In genomic region chr5:143287774-143288328, GRCm38 (mm10) we compare ENCODE assay signal across 8 mouse cellular contexts. TPM values are rescaled to one million over a fixed set of nuclear protein-coding genes. Genes with fewer than 3 reads are reported as not detected.
DNase-seq lines count a peak whose midpoint lies in the region; ATAC-seq and TF ChIP-seq lines count a peak whose summit lies in the region.

No protein-coding gene starts in this region.

- no peak for TF ChIP-seq POLR2A in small intestine, adult 2 months (IDR thresholded peaks at IDR 0.05; ENCODE audit: low read depth, low read length)

- H3K4me2 ChIP-seq in forebrain, embryonic 11.5 days (ENCODE audit: low read depth, low read length, severe bottlenecking): peak overlapping the region; percentile 52
- peak overlapping the region; percentile 45 for H3K4me2 ChIP-seq in limb, embryonic 15.5 days

- no peak for TF ChIP-seq CTCF in small intestine, adult 2 months (IDR thresholded peaks at IDR 0.05; ENCODE audit: extremely low read depth, insufficient read length, insufficient replicate concordance, low read depth, low read length)

- H3K27ac ChIP-seq in heart, embryonic 10.5 days: no peak overlapping the region
- H3K27ac ChIP-seq in forebrain, embryonic 11.5 days (ENCODE audit: low read depth, low read length): no peak overlapping the region
- no peak overlapping the region for H3K27ac ChIP-seq in limb, embryonic 15.5 days
- H3K27ac ChIP-seq in small intestine, adult 2 months (ENCODE audit: insufficient read depth, low read depth, low read length): no peak overlapping the region

- peak overlapping the region; percentile 33 for H3K9ac ChIP-seq in forebrain, embryonic 11.5 days (ENCODE audit: low read length)
- H3K9ac ChIP-seq in limb, embryonic 15.5 days: no peak overlapping the region

- ATAC-seq in forebrain, embryonic 11.5 days (replicated peaks; ENCODE audit: low FRiP score): no peak
- ATAC-seq in limb, embryonic 15.5 days (ENCODE audit: insufficient number of reproducible peaks, low FRiP score, low TSS enrichment, low read depth): no peak

- no peaks in the 10 kb centered on the region for H3K36me3 ChIP-seq in heart, embryonic 10.5 days
- no peaks in the 10 kb centered on the region for H3K36me3 ChIP-seq in forebrain, embryonic 11.5 days (ENCODE audit: control insufficient read depth, insufficient read depth, low read length)
- H3K36me3 ChIP-seq in limb, embryonic 15.5 days: no peaks in the 10 kb centered on the region; the same call in none of the 2 replicates
- no peaks in the 10 kb centered on the region for H3K36me3 ChIP-seq in small intestine, adult 2 months (ENCODE audit: control insufficient read depth, insufficient read depth, low read length)

- peaks cover 96% of the 10 kb centered on the region for H3K27me3 ChIP-seq in heart, embryonic 10.5 days (ENCODE audit: insufficient read depth, poor library complexity, severe bottlenecking)
- peaks cover 47% of the 10 kb centered on the region for H3K27me3 ChIP-seq in forebrain, embryonic 11.5 days (ENCODE audit: control insufficient read depth, insufficient read depth, low read length)
- H3K27me3 ChIP-seq in limb, embryonic 15.5 days: peaks cover 75% of the 10 kb centered on the region
- peaks cover 22% of the 10 kb centered on the region for H3K27me3 ChIP-seq in small intestine, adult 2 months (ENCODE audit: control insufficient read depth, insufficient read depth, low read length)

- no peak for DNase-seq in heart, embryonic 10.5 days (ENCODE audit: low spot score)
- DNase-seq in heart, postnatal 25 days (ENCODE audit: low spot score): no peak
- DNase-seq in Muller cell, postnatal 12 days (ENCODE audit: inconsistent ontology term): peak; percentile 49
- DNase-seq in forebrain, embryonic 11.5 days (ENCODE audit: low spot score): peak; percentile 61
- no peak for DNase-seq in ovary, postnatal 14 days (ENCODE audit: low spot score)
- DNase-seq in urinary bladder, postnatal 25 days (ENCODE audit: low spot score): no peak

- peaks cover 20% of the 10 kb centered on the region for H3K4me1 ChIP-seq in heart, embryonic 10.5 days
- peaks cover 3% of the 10 kb centered on the region; the same call in 1 of the 2 replicates for H3K4me1 ChIP-seq in forebrain, embryonic 11.5 days (replicated peaks; ENCODE audit: control insufficient read depth, insufficient read depth, low read length)
- H3K4me1 ChIP-seq in limb, embryonic 15.5 days: peaks cover 20% of the 10 kb centered on the region
- H3K4me1 ChIP-seq in small intestine, adult 2 months (ENCODE audit: control insufficient read depth, insufficient read depth, insufficient read length, low read length): peaks cover 9% of the 10 kb centered on the region

- intact Hi-C loops in heart, postnatal 25 days (cut with DNase I): no loop called here

- peak overlapping the region; percentile 57 for H3K4me3 ChIP-seq in heart, embryonic 10.5 days
- H3K4me3 ChIP-seq in forebrain, embryonic 11.5 days (ENCODE audit: low read depth, low read length): peak overlapping the region; percentile 23
- peak overlapping the region; percentile 21 for H3K4me3 ChIP-seq in limb, embryonic 15.5 days
- H3K4me3 ChIP-seq in small intestine, adult 2 months (ENCODE audit: low read depth, low read length): peak overlapping the region; percentile 36

- 2% methylated on average over 48 of the region's 48 CpGs for WGBS in heart, embryonic 10.5 days
- 1% methylated on average over 48 of the region's 48 CpGs for WGBS in forebrain, embryonic 11.5 days
- 9% methylated on average over 48 of the region's 48 CpGs for WGBS in limb, embryonic 15.5 days
- 3% methylated on average over 48 of the region's 48 CpGs for WGBS in small intestine, adult 2 months

- no peaks in the 10 kb centered on the region for H3K9me3 ChIP-seq in heart, embryonic 10.5 days
- H3K9me3 ChIP-seq in forebrain, embryonic 11.5 days (ENCODE audit: control insufficient read depth, low read length): no peaks in the 10 kb centered on the region
- no peaks in the 10 kb centered on the region for H3K9me3 ChIP-seq in limb, embryonic 15.5 days

RNA-seq across cellular contexts. Expression of gene Zfp853, which starts 5.6 kb away (rescaled TPM):
- polyA plus RNA-seq in heart, embryonic 10.5 days (2016; fragmentation: Nextera tagmentation; extraction: Ambion mirVana): not detected in 2 replicates
- under 1 TPM in 1 of 2 experiments, not detected in 1; 0.25 TPM for total RNA-seq in heart, postnatal 25 days (2021)
- not detected in 2 replicates for polyA plus RNA-seq in forebrain, embryonic 11.5 days (2014; fragmentation: Nextera tagmentation; extraction: Ambion mirVana)
- 0.10 and 0.18 TPM in 2 replicates for polyA plus RNA-seq in limb, embryonic 15.5 days (2015; fragmentation: Nextera tagmentation; extraction: Ambion mirVana)
- 0.34 and 0.35 TPM in 2 replicates for polyA plus RNA-seq in small intestine, adult 2 months (2012; rRNA removed)

RNA-seq across cellular contexts. Expression of gene Zfp316, which starts 18.0 kb away (rescaled TPM):
- polyA plus RNA-seq in heart, embryonic 10.5 days (2016; fragmentation: Nextera tagmentation; extraction: Ambion mirVana): 2.1 and 2.6 TPM in 2 replicates
- 1 to 10 TPM; 4.8 to 5.7 TPM for total RNA-seq in heart, postnatal 25 days (2021)
- 3.5 and 4.2 TPM in 2 replicates for polyA plus RNA-seq in forebrain, embryonic 11.5 days (2014; fragmentation: Nextera tagmentation; extraction: Ambion mirVana)
- polyA plus RNA-seq in limb, embryonic 15.5 days (2015; fragmentation: Nextera tagmentation; extraction: Ambion mirVana): 3.1 and 3.6 TPM in 2 replicates
- polyA plus RNA-seq in small intestine, adult 2 months (2012; rRNA removed): 3.5 and 5.6 TPM in 2 replicates

RNA-seq across cellular contexts. Expression of gene E130309D02Rik, which starts 27.3 kb away (rescaled TPM):
- 35.0 and 46.1 TPM in 2 replicates for polyA plus RNA-seq in heart, embryonic 10.5 days (2016; fragmentation: Nextera tagmentation; extraction: Ambion mirVana)
- 10 to 100 TPM; 14.1 to 17.2 TPM for total RNA-seq in heart, postnatal 25 days (2021)
- 65.8 and 75.0 TPM in 2 replicates for polyA plus RNA-seq in forebrain, embryonic 11.5 days (2014; fragmentation: Nextera tagmentation; extraction: Ambion mirVana)
- 28.5 and 33.2 TPM in 2 replicates for polyA plus RNA-seq in limb, embryonic 15.5 days (2015; fragmentation: Nextera tagmentation; extraction: Ambion mirVana)
- polyA plus RNA-seq in small intestine, adult 2 months (2012; rRNA removed): 19.8 and 28.2 TPM in 2 replicates

RNA-seq across cellular contexts. Expression of gene Zdhhc4, which starts 41.2 kb away (rescaled TPM):
- polyA plus RNA-seq in heart, embryonic 10.5 days (2016; fragmentation: Nextera tagmentation; extraction: Ambion mirVana): 55.5 and 58.6 TPM in 2 replicates
- 10 to 100 TPM; 26.4 to 29.8 TPM for total RNA-seq in heart, postnatal 25 days (2021)
- 69.4 and 71.9 TPM in 2 replicates for polyA plus RNA-seq in forebrain, embryonic 11.5 days (2014; fragmentation: Nextera tagmentation; extraction: Ambion mirVana)
- 72.3 and 78.7 TPM in 2 replicates for polyA plus RNA-seq in limb, embryonic 15.5 days (2015; fragmentation: Nextera tagmentation; extraction: Ambion mirVana)
- polyA plus RNA-seq in small intestine, adult 2 months (2012; rRNA removed): 24.4 and 44.6 TPM in 2 replicates

RNA-seq across cellular contexts. Expression of gene Zfp12, which starts 52.9 kb away (rescaled TPM):
- polyA plus RNA-seq in heart, embryonic 10.5 days (2016; fragmentation: Nextera tagmentation; extraction: Ambion mirVana): 8.3 and 11.7 TPM in 2 replicates
- 10 to 100 TPM in 1 of 2 experiments, 1 to 10 TPM in 1; 9.5 to 11.0 TPM for total RNA-seq in heart, postnatal 25 days (2021)
- 30.4 and 31.0 TPM in 2 replicates for polyA plus RNA-seq in forebrain, embryonic 11.5 days (2014; fragmentation: Nextera tagmentation; extraction: Ambion mirVana)
- polyA plus RNA-seq in limb, embryonic 15.5 days (2015; fragmentation: Nextera tagmentation; extraction: Ambion mirVana): 14.8 and 17.0 TPM in 2 replicates
- polyA plus RNA-seq in small intestine, adult 2 months (2012; rRNA removed): 2.4 and 2.6 TPM in 2 replicates

Comparison
In these comparisons a context has a peak if more than half of its experiments do, and no peak if none do; other contexts are left out.
1. DNase-seq: peak in Muller cell, postnatal 12 days (single experiment) and forebrain, embryonic 11.5 days (single experiment); none in heart, embryonic 10.5 days (single experiment), heart, postnatal 25 days (single experiment), ovary, postnatal 14 days (single experiment) and urinary bladder, postnatal 25 days (single experiment).
2. Peak in every context shown above with its lines, with median percentiles within 50 percentile points of each other: H3K4me3 ChIP-seq.